Mouse (Mus musculus): Measurements from ENCODE around the gene Unc5a.

Gene Unc5a

DNA sequence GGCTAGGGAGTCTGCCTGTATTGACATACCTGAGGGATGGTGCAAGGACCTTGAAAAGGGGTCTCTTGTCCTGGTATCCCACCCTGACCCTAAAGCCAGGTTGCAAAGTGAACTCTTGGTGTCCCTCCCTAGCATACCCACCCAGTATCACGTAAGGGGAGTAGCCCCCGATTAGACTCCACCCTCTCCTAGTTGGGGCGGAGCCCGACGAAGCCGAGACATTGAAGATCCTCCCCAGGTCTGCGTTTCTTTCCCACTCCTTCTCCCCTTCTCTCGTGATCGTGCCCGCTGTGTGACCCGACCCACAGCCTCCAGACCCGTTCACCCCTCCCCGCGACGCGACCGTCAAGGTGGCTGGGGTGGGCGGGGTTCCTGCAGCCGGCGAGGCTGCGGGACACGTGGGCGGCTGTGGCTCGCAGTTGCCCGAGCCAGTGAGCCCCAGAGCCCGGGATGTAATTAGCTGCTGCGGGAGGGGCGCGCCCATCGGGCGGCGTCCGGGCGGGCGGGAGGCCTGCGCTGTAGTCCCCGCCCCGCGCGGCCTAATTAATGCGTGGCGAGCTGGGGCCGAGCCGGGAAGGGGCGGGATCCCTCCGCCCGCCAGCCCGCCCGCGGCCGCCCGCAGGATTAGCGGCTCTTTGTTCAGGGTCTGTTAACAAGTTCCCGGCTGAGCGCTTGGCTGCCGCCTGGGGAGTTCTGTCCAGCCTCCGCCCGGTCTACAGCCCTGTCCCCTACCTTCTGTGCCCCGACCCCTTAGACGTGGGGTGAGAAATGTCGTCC lies 6.7 kb downstream of the Unc5a start:
- DNase-seq (ENCODE audit: extremely low read depth, low read depth): no peak

DNA sequence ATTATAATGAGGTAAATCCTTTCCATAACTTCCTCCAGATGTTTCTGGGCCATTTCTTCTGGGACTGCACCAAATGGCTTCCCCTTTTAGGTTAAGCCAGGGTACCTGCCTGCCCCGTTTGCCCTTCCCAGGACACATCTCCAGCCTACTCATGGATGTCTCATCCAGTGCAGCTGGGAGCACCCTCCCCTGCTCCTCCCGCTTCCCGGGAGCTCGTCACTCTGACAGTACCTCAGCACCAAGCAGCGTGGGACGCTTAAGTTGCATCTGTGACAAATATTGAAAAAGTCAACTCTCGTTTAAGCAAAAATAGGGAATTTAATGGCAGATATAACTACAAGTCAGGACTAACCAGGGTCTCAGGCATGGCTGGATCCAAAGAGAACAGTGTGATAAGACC lies 8.1 kb downstream of the Unc5a start:
- DNase-seq (ENCODE audit: extremely low read depth, low read depth): no peak

DNA sequence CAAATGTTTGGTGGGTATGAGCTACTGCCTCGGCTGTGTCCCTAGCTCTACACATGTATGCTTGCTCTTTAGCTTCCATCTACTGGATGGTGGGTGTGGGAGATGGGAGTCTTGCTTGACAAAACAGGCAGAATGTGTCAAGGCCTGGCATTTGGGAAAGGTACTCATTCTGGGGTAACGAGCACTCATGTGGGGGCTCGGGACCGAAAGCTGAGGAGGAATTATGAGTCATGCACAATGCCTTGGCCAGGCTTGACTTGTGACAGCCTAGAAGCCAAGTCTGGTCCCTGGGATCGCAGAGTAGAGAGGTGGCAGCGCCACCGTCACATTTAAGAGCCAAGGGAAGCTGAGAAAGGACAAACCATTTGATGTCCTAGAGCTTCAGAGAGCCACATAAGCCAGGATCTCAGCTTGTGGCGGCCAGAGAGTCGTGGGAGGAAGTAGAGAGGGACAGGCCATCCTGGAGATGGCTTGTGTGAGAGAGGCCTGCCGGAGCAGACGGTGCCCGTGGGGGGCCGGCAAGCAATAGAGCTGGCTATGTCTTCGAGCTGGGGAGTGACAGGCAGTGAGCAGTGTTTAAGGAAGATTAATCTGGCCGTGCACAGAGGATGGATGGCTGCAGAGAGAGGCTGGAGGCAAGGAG lies 10.0 kb downstream of the Unc5a start:
- no peak for DNase-seq (ENCODE audit: extremely low read depth, low read depth)

DNA sequence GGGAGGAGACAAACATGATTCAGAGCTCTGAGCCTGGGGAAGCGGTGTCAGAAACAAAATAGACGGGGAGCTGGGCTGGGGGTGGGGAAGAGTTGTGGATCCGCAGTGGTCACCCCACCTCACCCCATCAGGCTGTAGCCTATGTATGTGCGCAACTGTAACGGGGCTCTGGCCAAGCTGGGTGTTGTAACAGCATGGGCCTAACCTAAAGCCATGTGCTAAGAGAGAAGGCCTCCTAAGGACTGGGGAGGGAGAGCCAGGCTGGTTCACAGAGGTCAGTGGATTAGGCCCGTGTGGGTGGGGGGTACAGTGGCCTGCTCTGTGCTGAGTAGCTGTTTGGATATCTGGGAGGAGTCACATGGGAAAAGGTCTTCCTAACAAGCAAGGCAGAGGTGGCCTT lies 10.6 kb downstream of the Unc5a start:
- no peak for DNase-seq (ENCODE audit: extremely low read depth, low read depth)

DNA sequence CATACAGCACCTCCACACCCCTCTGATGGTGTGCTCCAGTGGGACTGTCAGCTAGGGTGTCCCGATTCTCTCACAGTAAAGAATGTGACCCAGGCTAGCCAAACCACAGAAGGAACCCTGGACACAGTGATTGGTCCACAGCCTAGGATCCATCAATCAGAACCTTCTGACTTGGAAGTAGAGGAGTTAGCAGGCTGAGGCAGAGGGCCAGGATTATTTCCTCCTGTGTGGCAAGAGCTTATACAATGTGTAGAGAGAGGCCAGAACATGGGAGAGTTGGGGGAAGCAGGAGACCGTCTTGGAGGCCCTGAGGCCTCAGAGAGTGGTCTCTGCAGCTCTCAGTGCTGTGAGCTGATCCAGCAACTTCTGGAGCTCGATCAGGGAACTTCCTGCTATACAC lies 11.3 kb downstream of the Unc5a start:
- DNase-seq (ENCODE audit: extremely low read depth, low read depth): no peak

DNA sequence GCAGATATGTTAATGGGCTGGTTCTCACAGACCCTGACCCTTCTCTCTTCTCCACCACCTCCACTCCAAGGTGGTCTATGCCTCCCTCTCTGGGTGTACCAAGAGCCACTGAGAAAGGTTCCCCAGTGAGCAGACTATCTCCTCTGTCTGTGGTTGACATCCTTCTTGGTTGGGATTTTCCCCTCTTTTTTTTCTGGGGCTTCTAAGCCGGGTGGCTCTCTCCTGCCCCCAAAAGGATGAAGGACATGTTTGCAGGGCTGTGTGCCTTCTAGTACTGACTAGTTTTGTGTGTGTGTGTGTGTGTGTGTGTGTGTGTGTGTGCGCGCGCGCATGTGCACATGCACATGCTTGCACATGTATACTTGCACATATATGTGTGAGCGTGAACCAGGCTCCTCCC lies 16.0 kb downstream of the Unc5a start:
- no peak for DNase-seq (ENCODE audit: extremely low read depth, low read depth)

DNA sequence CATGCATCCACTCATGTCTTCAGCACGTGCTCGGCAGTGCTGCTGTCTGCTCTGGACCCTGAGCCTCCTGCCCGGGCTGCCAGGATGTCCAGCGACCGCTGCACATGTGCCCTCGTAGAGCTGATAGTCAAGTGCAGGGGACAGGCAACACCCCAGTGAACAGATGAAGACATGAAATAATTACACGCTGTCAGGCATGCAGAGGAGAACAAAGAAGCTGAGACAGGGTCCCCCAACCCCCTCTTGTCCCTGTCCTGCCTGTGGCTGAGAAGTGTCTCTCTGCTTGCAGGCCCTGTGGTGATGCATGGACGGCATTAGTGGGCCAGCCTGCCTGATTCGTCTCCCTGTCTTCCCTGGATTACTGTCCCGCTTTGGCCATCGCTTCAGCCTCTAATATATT lies 18.3 kb downstream of the Unc5a start:
- DNase-seq (ENCODE audit: extremely low read depth, low read depth): no peak

DNA sequence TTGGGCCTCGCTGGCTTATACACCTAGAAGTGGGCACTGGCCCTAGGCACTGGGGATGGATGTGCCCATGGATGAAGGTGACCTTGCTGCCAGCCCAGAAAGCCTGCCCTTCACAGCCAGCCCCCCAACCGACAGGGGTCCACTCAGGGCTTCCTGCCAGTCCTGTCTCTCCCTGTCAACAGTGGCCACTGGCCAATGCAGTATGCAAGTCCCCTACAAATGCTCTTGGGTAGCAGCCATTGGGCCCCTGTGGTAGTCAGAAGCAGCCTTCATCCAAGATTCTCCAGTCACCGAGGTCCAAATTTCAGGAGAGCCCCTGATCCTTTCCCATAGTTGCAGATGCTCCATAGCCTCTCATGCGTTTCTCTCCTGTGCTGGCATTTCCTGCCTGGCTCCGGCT lies 19.4 kb downstream of the Unc5a start:
- DNase-seq (ENCODE audit: extremely low read depth, low read depth): no peak

DNA sequence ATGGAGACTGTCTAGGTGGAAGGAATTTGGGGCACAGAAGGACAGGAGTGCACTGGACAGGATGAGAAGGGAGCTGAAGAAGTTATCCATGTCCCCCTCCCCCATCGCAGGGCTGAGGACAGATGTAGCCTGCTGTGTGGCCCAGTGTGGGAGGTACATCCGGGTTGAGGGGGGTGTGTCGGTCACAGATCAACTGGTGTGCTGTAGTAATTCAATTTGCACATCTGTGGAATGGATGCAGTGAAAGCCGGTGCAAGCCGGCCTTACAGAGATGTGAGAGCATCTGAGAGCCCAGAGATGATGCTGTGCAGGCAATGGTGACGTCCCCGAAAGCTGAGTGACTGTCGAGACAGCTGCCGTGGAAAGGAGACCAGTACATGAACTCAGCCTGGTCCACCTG lies 20.3 kb downstream of the Unc5a start:
- no peak for DNase-seq (ENCODE audit: extremely low read depth, low read depth)

DNA sequence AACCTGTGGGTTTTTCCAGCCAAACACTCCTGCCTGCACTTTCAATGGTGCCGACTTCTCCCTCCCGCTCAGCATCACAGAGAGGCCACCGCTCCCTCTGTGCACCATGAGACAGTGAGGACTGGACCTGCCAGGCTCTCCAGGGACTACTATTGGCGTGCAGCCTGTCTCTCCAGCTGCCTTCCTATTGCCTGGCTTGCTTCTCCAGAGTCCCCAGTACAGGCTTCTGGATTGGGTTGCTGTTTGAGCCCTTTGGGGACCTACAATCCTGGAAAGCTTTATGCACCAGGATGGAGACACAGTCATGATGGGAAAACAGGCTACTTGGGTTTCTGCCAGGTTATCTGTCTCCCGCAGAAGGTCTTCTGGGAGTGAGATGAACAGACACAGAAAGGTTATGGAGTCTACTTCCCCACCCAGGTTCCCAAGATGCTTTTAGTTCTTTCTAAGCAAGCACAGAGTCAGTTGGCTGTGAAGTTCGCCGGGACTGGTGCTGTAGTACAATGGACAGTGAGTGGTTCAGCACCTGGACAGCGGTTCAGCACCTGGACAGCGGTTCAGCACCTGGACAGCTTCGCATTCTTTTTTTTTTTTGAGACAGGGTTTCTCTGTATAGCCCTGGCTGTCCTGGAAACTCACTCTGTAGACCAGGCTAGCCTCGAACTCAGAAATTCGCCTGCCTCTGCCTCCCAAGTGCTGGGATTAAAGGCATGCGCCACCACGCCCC lies 21.5 kb downstream of the Unc5a start:
- peak; percentile 1 for DNase-seq (ENCODE audit: extremely low read depth, low read depth)

DNA sequence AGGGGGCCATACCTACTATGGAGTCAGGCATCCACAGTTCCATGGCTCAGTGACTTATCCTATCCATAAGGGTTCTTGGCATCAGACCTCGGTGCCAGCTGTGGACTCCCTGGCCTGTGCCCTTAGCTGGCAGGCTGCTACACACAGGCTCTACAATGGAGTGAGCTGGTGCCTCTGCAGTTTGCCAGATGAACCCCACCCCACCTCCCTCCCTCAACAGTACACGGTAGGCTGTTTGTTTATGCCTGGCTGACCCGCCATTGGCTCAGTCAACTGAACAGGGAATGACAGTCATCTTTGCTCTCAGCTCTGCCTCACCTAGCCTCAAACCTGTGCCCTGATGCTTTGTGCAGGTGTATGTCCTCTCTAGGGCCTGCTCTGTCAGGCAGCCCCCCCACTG lies 26.3 kb downstream of the Unc5a start:
- DNase-seq (ENCODE audit: extremely low read depth, low read depth): no peak

DNA sequence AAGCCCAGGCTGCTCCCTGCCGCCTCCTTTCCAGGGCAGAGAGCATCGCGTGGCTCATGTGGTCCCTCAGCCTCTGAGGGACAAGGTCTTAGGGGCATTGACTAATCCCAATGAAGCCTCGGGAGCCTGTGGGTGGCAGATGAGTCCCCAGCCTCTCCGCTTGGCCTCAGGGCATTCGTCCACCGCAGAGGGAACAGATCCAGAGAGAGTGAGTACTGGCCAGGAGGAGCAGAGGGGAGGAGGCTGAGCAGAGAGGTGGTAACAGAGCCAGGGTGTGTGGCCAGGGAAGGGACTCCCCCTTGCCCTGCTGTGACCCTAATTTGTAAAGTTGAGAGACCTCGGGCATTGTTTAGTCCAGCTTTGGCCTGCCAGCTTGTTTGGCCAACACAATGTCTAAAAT lies 29.6 kb downstream of the Unc5a start:
- no peak for DNase-seq (ENCODE audit: extremely low read depth, low read depth)

DNA sequence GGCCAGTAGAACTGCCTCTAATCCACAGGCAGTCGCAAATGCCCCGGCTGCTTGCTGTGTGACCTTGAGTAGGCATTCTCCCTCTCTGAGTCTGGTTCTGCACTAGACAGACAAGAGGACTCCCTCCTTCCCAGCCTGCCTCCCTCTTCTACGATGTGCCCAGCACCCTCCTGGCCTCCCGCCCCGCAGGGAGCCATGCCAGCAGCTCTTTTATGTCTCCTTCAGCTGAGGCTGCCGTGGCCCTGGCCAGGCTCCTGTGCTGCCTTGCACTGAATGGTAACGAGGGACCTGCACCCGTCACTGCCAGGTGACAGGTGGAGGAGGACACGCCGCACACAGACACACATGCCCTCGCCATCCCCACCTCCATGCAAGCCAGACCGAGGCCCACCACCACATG lies 31.7 kb downstream of the Unc5a start:
- no peak for DNase-seq (ENCODE audit: extremely low read depth, low read depth)

DNA sequence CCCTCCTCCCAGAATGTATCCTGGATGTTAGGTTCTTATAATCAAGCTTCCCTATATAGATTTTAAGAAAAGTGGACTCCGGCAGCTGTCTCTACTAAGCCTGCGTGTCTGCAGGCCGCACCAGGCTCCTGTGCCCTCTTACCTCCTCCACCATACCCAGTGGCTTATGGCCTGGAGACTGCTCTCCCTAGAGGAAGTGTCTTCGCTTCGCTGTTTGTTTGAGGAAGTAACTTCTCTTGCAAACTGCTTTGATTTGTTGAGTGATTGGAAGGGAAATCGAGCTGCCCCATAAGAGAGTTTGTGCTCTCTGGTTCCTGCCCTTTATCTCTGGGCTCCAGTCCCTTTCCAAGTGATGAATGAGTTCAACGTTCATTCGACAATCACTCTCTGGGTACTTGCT lies 33.8 kb downstream of the Unc5a start:
- DNase-seq (ENCODE audit: extremely low read depth, low read depth): no peak

DNA sequence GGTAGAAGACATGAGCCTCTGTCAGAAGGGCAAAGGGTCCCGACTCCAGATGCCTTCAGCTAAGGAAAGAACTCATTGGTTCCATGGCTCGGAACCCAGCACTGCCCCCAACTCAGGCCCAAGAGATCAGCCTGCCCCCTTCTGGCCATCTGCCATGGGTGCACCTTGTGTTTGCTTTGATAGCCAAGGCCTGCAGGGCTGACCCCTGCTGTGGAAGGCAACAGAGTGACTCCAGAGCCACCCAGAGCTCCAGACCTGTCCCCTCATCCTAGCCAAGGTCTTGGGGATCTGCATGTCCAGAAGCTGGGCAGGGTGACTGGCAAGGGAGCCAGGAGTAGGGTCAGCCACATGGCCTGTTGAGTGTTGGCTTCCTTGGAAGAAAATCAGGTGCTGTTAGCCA lies 34.4 kb downstream of the Unc5a start:
- no peak for DNase-seq (ENCODE audit: extremely low read depth, low read depth)

DNA sequence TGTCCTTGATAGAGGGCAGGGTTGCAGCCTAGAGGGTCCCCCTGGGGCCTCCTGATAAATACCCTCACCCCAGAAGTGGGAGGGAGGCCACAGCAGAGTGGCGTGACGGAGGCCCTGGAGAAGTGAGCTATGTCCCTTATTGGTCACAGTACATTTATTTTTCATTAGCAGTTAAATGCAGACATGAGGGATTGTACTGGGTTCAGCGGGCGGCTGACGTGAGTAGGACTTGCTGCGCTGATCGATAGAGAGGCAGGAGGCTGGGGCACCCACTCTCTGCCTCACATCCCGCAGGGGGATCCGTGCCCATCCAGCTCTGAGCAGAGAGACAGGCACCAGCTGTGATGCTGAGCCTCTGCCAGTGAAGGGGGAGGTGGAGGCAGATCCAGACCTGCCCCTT lies 38.2 kb downstream of the Unc5a start:
- DNase-seq (ENCODE audit: extremely low read depth, low read depth): no peak

DNA sequence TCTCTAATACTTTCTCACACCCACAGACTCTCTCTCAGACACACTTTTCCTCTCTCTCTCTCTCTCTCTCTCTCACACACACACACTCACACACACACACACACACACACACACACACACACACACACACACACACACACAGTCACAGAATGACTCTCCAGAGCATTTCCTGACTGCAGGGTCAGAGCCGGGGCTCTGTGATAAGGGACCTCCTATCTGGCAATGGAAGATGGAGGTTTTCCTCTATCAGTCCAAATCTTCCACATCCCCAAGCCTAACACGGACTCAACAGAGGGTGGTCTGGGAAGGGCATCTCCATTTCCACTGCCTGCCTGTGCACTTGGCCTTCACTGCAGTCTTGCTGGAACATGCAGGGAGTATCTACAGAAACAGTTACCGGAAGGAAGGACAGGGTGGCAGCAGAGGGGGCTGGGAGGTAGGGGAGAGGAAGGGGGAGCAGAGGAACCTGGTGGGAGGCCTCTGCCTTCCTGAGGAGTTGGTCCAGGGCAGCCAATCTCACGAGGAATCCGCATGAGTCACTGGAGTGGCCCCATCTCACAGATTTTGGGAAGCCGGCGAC lies 39.1 kb downstream of the Unc5a start:
- no peak for DNase-seq (ENCODE audit: extremely low read depth, low read depth)

DNA sequence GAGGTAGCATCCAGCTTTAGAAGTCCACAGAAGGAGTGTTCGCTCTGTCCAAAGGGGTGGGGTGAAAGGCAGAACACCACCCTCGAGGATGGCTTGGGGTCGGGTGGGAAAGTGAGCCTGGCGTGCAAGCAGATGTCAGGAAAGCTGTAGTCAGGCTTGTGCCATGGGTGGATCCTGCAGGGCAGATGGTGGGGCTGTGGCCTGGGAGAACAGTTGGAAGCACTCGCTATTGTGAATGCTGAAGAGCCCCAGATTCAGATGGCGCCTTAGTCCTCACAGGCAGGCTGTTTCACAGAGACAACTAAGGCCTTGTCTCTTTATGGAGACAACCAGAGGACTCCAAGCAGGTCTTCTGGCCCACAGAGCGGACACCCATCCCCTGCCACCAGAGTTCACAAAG lies 43.0 kb downstream of the Unc5a start:
- no peak for DNase-seq (ENCODE audit: extremely low read depth, low read depth)

DNA sequence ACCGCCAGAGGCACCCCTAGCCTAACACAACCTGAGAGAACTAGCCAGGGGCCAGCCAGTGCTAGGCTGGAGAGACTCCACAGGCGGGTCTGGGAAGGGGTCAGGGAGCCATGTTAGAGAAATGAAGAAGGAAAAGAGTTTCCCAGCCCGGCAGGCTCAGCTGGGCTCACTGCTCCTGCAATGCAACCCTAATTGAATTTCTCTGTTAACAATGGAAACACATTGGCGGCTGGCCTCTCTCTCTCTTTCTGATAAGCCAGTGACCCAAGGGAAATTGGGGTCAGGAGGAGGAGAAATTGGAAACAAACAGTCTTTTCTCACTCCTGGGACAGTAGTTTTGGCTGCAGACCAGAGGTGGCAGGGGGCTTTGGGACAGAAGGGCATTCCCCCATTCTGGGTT lies 45.4 kb downstream of the Unc5a start:
- no peak for DNase-seq (ENCODE audit: extremely low read depth, low read depth)

DNA sequence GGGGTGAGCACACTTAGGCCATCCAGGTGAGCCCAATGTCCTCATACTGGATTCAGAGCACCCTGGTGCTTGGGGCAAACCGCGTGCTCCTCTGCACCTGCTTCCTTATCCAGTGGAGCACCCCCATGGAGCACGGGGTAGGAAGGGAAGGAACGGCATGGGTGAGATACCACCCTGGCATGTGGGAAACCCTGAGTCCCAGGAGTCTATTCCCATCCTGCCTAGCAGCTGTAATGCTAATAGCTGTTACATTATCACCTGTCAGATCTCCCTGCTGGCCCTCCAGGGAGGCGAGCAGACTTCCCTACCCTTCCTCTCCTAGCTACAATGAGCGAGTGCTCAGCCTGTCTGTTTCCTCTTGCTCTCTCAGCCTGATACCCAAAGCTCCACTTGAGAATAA lies 46.0 kb downstream of the Unc5a start:
- DNase-seq (ENCODE audit: extremely low read depth, low read depth): no peak

DNA sequence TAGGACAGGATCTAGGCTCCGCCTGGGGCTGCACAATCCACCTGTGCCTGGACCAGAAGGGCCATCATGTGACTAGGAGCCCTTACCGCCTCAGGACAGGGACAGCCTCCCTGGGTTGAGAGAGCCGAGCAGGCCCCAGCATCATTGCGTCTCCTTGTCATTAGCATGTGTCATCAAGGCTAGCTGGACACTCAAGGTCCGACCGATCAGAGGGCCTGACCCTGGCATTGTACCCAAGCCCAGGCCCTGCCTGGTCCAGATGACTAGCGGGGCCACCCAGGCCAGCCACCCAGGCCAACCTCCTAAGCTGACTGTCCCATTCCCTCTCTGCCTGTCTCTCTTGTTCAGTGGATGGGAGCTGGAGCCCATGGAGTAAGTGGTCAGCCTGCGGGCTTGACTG lies 48.4 kb downstream of the Unc5a start:
- DNase-seq (ENCODE audit: extremely low read depth, low read depth): no peak

DNA sequence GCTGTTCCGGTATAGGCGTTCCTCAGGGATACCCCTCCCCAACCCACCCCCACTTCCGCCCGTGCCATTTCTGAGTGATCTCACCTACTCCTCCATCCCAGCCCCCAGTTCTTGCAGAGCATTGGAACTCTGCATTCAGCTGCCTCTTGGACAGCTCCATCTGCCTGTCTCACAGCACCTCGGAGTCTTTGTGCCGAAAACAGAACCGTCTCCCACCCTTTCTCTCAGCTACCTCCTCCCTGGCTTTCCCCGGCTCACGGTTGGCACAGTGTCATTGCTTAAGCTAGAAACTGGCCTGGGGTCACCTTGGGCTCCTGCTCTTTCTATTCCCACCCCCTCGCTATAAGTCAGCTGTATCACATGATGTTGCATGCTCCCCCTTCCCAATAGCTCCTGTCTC lies 51.2 kb downstream of the Unc5a start:
- DNase-seq (ENCODE audit: extremely low read depth, low read depth): no peak
